Mouse (Mus musculus): ENCODE measurements at regions not wholly inside any gene's neighbourhood (a gene's known extent, or its start where the extent isn't known, plus 50 kb on each side); places are given as distances from the start of the nearest gene placed in this dataset.

DNA sequence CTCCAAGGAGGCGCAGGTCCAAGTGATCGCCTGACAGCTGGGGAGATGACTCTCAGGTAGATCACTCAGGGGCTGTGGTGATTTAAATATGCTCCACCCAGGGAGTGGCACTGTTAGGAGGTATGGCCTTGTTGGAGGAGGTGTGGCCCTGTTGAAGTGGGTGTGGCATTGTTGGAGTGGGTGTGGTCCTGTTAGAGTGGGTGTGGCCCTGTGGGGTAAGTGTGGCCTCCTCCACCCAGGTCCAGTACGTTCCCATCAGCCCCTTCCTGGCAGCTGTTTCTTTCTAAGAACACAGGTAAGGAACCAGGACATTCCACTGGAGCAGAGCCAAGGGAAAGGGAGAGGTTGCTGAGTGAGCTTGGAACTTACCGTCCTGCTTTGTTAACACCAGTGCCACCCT is 125.1 kb downstream of the Cryba4 start:
- Histone ChIP-seq H3K9ac (no peak overlapping the region), H3K36me3 (no peaks in the 10 kb centered on the region), H3K4me1 (no peaks in the 10 kb centered on the region), H3K4me2 (replicated peaks) (no peak overlapping the region), H3K4me3 (no peak overlapping the region), H3K27ac (no peak overlapping the region), H3K27me3 (no peaks in the 10 kb centered on the region), H3K9me3 (no peaks in the 10 kb centered on the region)
- WGBS = 80% methylated on average over 4 of the region's 4 CpGs
- no peak for ATAC-seq (ENCODE audit: insufficient number of reproducible peaks, insufficient read depth, low FRiP score, low TSS enrichment)

DNA sequence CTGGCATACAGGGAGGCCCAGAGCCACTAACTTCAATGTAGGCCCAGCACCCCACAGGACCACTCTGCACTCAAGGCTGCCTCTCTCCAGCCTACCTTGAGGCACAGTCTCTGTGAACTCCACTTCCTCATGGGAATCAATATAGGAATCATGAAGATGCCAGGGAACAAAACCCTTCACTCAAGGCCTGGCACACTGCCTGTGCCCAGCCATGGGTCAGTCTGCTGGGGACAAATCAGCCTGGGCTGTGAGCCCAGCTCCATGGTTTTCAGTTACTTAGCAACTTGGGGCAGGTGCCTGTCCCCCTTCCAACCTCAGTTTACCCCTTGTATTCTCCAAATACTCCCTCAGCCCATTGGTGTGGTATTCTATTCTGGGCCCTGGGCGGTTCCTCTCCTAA is 119.6 kb downstream of the Cryba4 start:
- Histone ChIP-seq H3K4me1 (peaks cover 8% of the 10 kb centered on the region; the same call in 1 of the 2 replicates), H3K9me3 (no peaks in the 10 kb centered on the region), H3K4me3 (no peak overlapping the region), H3K4me2 (replicated peaks) (no peak overlapping the region), H3K9ac (no peak overlapping the region), H3K27ac (no peak overlapping the region), H3K27me3 (no peaks in the 10 kb centered on the region), H3K36me3 (no peaks in the 10 kb centered on the region)
- WGBS = 81% methylated on average over 1 of the region's 1 CpGs
- no peak for ATAC-seq (ENCODE audit: insufficient number of reproducible peaks, insufficient read depth, low FRiP score, low TSS enrichment)

DNA sequence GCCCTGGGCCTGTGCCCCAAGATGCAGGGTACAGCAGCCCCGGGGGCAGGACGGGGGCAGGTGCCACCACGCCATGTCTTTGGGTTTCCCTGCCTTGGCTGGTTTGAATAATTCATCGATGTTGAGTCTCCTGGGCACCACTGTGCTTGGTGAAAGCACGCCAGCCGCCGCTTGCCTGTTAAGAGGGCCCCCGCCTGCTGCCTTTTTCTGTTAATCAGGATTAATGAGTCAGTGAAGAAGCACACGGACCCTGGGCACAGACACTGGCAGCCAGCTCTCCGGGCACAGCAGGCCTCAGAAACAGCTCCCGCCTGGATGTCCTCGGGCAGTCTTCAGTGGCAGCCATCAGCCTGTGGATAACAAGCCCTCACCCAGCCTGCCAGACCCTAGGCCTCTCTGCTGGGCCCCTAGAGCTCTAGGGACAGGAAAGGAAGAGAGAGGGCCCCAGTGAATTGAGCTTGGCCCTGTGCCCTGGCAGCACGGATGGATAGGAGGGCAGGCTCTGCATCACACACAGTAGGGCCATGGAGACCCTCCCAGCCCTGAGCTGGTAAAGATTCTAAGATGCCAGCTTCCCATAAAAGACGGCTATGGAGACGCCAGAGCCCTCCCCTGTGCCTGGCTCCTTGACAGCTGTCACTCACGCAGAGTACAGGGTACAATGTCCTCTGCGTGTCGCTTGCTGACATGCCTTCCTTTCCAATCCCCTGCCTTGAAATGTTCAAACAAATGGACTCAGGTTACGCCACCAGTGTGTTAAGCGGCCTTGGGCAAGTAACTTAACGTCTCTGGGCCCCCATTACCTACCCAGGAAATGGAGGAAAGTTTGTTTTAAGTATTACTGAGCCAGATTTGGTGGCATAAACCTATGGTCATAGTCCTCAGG is 118.4 kb downstream of the Cryba4 start:
- peaks cover 8% of the 10 kb centered on the region; the same call in 1 of the 2 replicates for H3K4me1 ChIP-seq
- H3K4me2 ChIP-seq (replicated peaks) = no peak overlapping the region
- no peaks in the 10 kb centered on the region for H3K36me3 ChIP-seq
- no peak overlapping the region for H3K4me3 ChIP-seq
- no peaks in the 10 kb centered on the region for H3K9me3 ChIP-seq
- H3K27ac ChIP-seq = no peak overlapping the region
- no peaks in the 10 kb centered on the region for H3K27me3 ChIP-seq
- WGBS = 61% methylated on average over 21 of the region's 21 CpGs
- H3K9ac ChIP-seq = no peak overlapping the region
- no peak for ATAC-seq (ENCODE audit: insufficient number of reproducible peaks, insufficient read depth, low FRiP score, low TSS enrichment)

DNA sequence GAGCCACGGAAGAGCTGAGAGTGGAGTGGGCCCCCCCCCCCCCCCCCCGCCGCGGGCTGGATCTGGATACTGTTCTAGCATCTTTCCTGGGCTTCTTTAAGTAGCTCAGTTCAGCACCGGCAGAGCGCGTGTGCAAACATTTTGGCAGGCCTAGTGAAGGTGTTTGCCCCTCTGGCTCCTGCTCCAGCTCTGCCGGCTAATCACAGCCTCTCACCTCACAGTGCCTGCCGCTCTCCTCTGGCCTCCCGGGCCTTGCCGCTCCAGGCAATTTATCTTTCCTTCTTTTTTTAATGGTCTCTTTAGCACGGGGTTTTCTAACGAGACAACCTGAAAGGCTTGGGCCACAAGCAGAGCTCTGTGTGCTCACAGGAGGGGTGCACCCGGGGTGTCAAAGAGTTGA is 115.7 kb downstream of the Cryba4 start:
- Histone ChIP-seq H3K9me3 (no peaks in the 10 kb centered on the region), H3K4me1 (peaks cover 11% of the 10 kb centered on the region; the same call in 1 of the 2 replicates), H3K4me2 (replicated peaks) (no peak overlapping the region), H3K27ac (no peak overlapping the region), H3K36me3 (no peaks in the 10 kb centered on the region), H3K9ac (no peak overlapping the region), H3K27me3 (no peaks in the 10 kb centered on the region; the same call in 1 of the 2 replicates), H3K4me3 (no peak overlapping the region)
- ATAC-seq (ENCODE audit: insufficient number of reproducible peaks, insufficient read depth, low FRiP score, low TSS enrichment) = no peak
- WGBS = 26% methylated on average over 10 of the region's 14 CpGs

DNA sequence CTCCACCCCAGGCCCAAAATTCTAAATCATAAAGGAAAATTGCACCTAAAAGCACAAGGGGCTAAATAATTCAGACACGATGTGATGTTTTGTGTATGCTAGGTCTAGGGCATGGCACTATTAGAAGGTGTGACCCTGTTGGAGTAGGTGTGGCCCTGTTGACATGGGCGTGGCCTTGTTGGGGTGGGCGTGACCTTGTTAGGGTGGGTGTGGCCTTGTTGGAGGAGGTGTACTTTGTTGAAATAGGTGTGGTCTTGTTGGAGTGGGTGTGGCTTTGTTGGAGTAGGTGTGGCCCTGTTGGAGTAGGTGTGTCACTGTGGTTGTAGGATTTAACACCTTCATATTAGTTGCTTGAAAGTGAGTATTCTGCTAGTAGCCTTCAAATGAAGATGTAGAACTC is 114.1 kb downstream of the Cryba4 start:
- no peaks in the 10 kb centered on the region; the same call in 1 of the 2 replicates for H3K27me3 ChIP-seq
- no peaks in the 10 kb centered on the region for H3K36me3 ChIP-seq
- peaks cover 13% of the 10 kb centered on the region; the same call in 1 of the 2 replicates for H3K4me1 ChIP-seq
- H3K9ac ChIP-seq = no peak overlapping the region
- no peak overlapping the region for H3K4me3 ChIP-seq
- no peak overlapping the region for H3K27ac ChIP-seq
- WGBS = 88% methylated on average over 3 of the region's 3 CpGs
- ATAC-seq (ENCODE audit: insufficient number of reproducible peaks, insufficient read depth, low FRiP score, low TSS enrichment) = no peak
- no peaks in the 10 kb centered on the region for H3K9me3 ChIP-seq
- H3K4me2 ChIP-seq (replicated peaks) = no peak overlapping the region

DNA sequence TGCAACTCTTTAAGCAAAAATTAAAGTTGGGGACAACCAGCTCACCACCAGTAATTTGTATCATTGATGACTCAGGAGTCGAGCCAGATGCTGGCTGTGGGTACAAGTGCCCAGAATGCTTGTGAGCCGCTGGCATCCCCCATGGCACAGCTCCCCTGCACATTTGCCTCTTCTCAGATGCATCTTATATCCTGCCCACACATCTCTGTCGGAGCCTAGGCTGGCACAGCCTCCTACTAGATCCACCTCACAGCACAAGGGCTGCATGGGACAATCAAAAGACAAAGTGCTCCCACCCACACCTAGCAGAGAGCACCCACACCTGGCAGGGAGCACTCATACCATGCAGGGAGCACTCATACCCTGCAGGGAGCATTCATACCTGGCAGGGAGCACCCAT is 109.6 kb downstream of the Cryba4 start:
- WGBS = 81% methylated on average over 3 of the region's 3 CpGs
- Histone ChIP-seq H3K27me3 (no peaks in the 10 kb centered on the region; the same call in 1 of the 2 replicates), H3K4me1 (peaks cover 5% of the 10 kb centered on the region; the same call in 1 of the 2 replicates), H3K9me3 (no peaks in the 10 kb centered on the region), H3K27ac (no peak overlapping the region), H3K4me3 (no peak overlapping the region), H3K4me2 (replicated peaks) (no peak overlapping the region), H3K36me3 (no peaks in the 10 kb centered on the region), H3K9ac (no peak overlapping the region)
- ATAC-seq (ENCODE audit: insufficient number of reproducible peaks, insufficient read depth, low FRiP score, low TSS enrichment) = no peak

DNA sequence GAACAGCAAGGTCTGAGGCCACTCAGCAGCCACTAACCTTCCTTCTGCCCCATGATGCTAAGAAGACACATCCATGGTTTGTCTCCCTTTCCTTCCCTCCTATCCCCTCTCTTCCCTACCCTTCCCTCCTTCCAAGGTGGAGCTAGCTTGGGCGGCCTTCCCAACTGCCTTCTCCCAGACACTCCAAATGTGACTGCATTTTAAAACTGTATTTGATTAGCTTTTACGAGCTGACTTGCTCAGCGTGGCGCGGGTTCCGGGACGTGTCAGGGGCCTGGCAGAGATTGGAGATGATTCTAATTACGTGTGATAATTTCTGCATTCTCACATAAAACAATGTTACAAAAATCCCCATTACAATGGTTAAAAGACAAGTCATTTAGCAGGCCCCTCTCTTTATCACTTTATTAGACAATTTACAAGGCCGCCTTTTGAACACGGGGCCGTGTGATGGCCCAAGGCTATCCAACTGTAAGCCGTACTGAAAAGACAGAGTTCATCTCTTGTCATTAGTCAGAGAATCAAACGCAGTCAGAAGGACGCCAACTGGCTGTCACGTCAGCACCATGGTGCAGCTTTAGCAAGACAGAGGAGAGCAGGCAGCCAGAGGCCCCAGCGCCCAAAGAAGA is 108.2 kb downstream of the Cryba4 start:
- H3K9me3 ChIP-seq = no peaks in the 10 kb centered on the region
- no peak overlapping the region for H3K27ac ChIP-seq
- no peak overlapping the region for H3K4me2 ChIP-seq (replicated peaks)
- H3K36me3 ChIP-seq = no peaks in the 10 kb centered on the region
- H3K9ac ChIP-seq = no peak overlapping the region
- no peak overlapping the region for H3K4me3 ChIP-seq
- ATAC-seq (ENCODE audit: insufficient number of reproducible peaks, insufficient read depth, low FRiP score, low TSS enrichment) = no peak
- peaks cover 5% of the 10 kb centered on the region; the same call in 1 of the 2 replicates for H3K4me1 ChIP-seq
- no peaks in the 10 kb centered on the region; the same call in 1 of the 2 replicates for H3K27me3 ChIP-seq
- 84% methylated on average over 16 of the region's 16 CpGs for WGBS

DNA sequence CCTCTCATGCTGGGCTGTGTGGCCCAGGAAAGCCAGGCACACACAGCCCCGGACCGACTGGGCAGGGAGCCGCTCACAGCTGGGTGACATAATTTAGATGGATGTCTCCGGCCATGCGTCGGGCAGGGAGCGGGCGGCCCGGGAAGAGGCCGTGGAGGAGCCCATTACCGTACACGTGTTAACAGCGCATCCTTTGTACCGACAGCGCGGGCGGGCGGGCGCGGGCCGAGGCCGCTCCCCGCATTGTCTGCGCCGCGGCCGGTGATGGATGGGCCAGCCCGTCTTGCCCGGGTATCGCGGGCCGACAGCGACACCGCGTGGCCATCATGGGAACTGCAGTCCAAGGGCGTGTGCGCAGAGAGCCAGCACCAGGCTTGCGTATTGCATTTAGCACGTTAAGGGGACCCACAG is 98.6 kb downstream of the Cryba4 start:
- H3K27ac ChIP-seq = no peak overlapping the region
- under 1% methylated on average over 39 of the region's 39 CpGs for WGBS
- no peaks in the 10 kb centered on the region for H3K9me3 ChIP-seq
- peaks cover 6% of the 10 kb centered on the region; the same call in 1 of the 2 replicates for H3K27me3 ChIP-seq
- H3K4me2 ChIP-seq (replicated peaks) = peak overlapping the region; percentile 58
- no peaks in the 10 kb centered on the region for H3K36me3 ChIP-seq
- peak; percentile 73 for ATAC-seq (ENCODE audit: insufficient number of reproducible peaks, insufficient read depth, low FRiP score, low TSS enrichment)
- no peaks in the 10 kb centered on the region for H3K4me1 ChIP-seq
- H3K4me3 ChIP-seq = peak overlapping the region; percentile 31
- peak overlapping the region; percentile 40; the same call in 1 of the 2 replicates for H3K9ac ChIP-seq

DNA sequence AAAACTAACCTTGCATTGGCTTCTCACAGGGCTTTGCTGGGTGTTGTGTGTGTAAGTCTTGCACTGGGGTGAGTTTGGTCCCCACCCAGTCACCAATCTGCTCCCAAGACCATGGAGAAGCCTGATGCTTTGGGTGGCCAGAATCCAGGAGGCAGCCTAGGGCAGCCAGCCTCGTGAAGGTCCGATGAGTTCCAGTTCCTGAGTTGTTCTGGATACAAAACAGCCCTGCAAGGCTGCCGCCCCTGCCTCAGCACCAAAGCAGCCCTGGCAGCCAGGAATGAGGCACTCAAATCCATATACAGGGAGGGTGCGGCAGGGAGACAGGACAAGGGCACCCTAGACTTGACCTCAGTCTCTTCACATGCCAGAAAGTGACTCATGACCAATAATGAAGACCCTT is 97.7 kb downstream of the Cryba4 start:
- Histone ChIP-seq H3K4me2 (replicated peaks) (no peak overlapping the region), H3K36me3 (no peaks in the 10 kb centered on the region), H3K27ac (no peak overlapping the region), H3K4me3 (no peak overlapping the region), H3K9ac (no peak overlapping the region), H3K27me3 (peaks cover 6% of the 10 kb centered on the region; the same call in 1 of the 2 replicates), H3K9me3 (no peaks in the 10 kb centered on the region), H3K4me1 (no peaks in the 10 kb centered on the region)
- WGBS = 67% methylated on average over 4 of the region's 4 CpGs
- ATAC-seq (ENCODE audit: insufficient number of reproducible peaks, insufficient read depth, low FRiP score, low TSS enrichment) = no peak

DNA sequence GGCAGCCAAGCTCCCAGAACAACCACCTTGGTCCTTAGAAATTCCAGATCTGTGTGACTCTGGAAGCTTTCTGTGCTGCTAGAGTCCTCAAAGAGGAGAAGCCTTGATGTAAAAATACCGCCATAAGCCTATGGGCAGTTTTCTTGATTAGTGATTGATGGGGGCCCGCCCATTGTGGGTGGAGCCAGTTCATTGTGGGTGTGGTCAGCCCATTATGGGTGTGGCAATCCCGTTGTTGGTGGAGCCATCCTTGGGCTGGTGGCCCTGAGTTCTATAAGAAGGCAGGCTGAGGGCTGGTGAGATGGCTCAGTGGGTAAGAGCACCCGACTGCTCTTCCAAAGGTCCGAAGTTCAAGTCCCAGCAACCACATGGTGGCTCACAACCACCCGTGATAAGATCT is 97.3 kb downstream of the Cryba4 start:
- H3K27me3 ChIP-seq = peaks cover 6% of the 10 kb centered on the region; the same call in 1 of the 2 replicates
- no peak overlapping the region for H3K4me3 ChIP-seq
- H3K9me3 ChIP-seq = no peaks in the 10 kb centered on the region
- 74% methylated on average over 6 of the region's 6 CpGs for WGBS
- no peak overlapping the region for H3K4me2 ChIP-seq (replicated peaks)
- ATAC-seq (ENCODE audit: insufficient number of reproducible peaks, insufficient read depth, low FRiP score, low TSS enrichment) = no peak
- H3K27ac ChIP-seq = no peak overlapping the region
- H3K4me1 ChIP-seq = 0 out of 2 replicates have a peak, but pooled peaks cover 1% of the 10 kb centered on the region
- no peaks in the 10 kb centered on the region for H3K36me3 ChIP-seq
- no peak overlapping the region for H3K9ac ChIP-seq

DNA sequence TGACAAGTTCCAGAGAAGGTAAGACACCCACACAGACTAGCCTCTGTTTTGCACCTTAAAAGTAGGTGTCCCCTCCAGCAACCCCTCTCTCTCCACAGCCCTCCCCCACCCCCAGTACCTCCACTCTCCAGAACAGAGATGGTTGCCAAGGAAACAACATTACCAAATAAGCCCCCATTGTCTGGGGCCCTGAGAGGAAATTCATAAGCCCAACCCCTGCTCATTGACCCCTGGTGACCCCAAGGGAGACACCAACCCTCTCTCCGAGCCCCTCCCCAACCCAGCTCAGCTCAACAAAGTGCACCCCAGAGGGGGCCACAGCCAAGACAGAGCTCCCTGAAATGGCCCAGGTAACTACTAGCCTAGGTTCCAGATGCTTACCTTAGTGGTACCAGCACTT is 96.3 kb downstream of the Cryba4 start:
- 15% methylated on average over 1 of the region's 1 CpGs for whole genome bisulfite sequencing
- H3K9ac ChIP-seq = no peak overlapping the region

More for the DNA sequence above, 96.3 kb downstream of the Cryba4 start:
- H3K27me3 ChIP-seq = peaks cover 6% of the 10 kb centered on the region; the same call in 1 of the 2 replicates
- H3K4me3 ChIP-seq = no peak overlapping the region
- no peak overlapping the region for H3K27ac ChIP-seq
- 0 out of 2 replicates have a peak, but pooled peaks cover 7% of the 10 kb centered on the region for H3K4me1 ChIP-seq
- no peak for ATAC-seq (ENCODE audit: insufficient number of reproducible peaks, insufficient read depth, low FRiP score, low TSS enrichment)
- no peak overlapping the region for H3K4me2 ChIP-seq (replicated peaks)
- no peaks in the 10 kb centered on the region for H3K36me3 ChIP-seq
- H3K9me3 ChIP-seq = no peaks in the 10 kb centered on the region

Measured in embryonic facial prominence, embryonic 12.5 days (tissue).